In genomic region chr14:48678674-48679073, GRCm38 (mm10) we compare ENCODE assay signal across 32 mouse cellular contexts. TPM values are rescaled to one million over a fixed set of nuclear protein-coding genes. Genes with fewer than 3 reads are reported as not detected.
"Had no signal": no experiment of that assay in that cellular context is flagged by ENCODE, and none has a peak within 500 bp of the region (broad histone marks: within the 10 kb centered on the region; RNA-seq: fewer than 3 reads in every experiment).

No protein-coding gene starts in this region.

- H3K9me3 ChIP-seq: heart, embryonic 10.5 days; heart, embryonic 12.5 days; kidney, embryonic 15.5 days; limb, embryonic 13.5 days; limb, embryonic 15.5 days; liver, embryonic 12.5 days had no signal

- ATAC-seq: hindbrain, embryonic 16.5 days; intestine, embryonic 16.5 days; liver, embryonic 12.5 days had no signal

- H3K36me3 ChIP-seq: heart, embryonic 10.5 days; heart, embryonic 12.5 days; kidney, embryonic 15.5 days; limb, embryonic 13.5 days; limb, embryonic 15.5 days; liver, embryonic 12.5 days had no signal

- H3K27ac ChIP-seq: gastrocnemius, adult 2 months; heart, embryonic 10.5 days; hindbrain, embryonic 14.5 days; kidney, embryonic 15.5 days; kidney, postnatal 0 days; limb, embryonic 13.5 days; limb, embryonic 15.5 days; liver, embryonic 12.5 days; liver, embryonic 14.5 days had no signal

- H3K4me3 ChIP-seq: gastrocnemius, adult 2 months; heart, embryonic 10.5 days; heart, embryonic 12.5 days; kidney, embryonic 15.5 days; limb, embryonic 13.5 days; limb, embryonic 15.5 days; liver, embryonic 12.5 days had no signal

- H3K4me2 ChIP-seq: heart, embryonic 12.5 days; hindbrain, embryonic 14.5 days; kidney, embryonic 15.5 days; limb, embryonic 13.5 days; limb, embryonic 15.5 days; liver, embryonic 12.5 days had no signal

- H3K9ac ChIP-seq: heart, embryonic 12.5 days; hindbrain, embryonic 14.5 days; kidney, embryonic 15.5 days; limb, embryonic 13.5 days; limb, embryonic 15.5 days; liver, embryonic 12.5 days; liver, embryonic 14.5 days had no signal

- DNase-seq: gastrocnemius, adult 2 months; gastrocnemius, postnatal 10 days; gastrocnemius, postnatal 25 days; heart, adult 18-20 months; heart, postnatal 10 days; heart, postnatal 36 days; kidney, adult 11 months; kidney, adult 2 months; kidney, adult 9 months; kidney, postnatal 14 days; kidney, postnatal 36 days; layer of hippocampus, adult 9-11 months; layer of hippocampus, postnatal 36 days had no signal

RNA-seq across cellular contexts. Expression of gene Otx2, which starts 5.1 kb away (rescaled TPM):
- total RNA-seq: gastrocnemius, adult 2 months; gastrocnemius, postnatal 10 days; gastrocnemius, postnatal 25 days; heart, adult 18-20 months; heart, postnatal 10 days; heart, postnatal 36 days; hematopoietic stem cell, adult 5-6 weeks; liver, adult 2 months had no signal
- polyA plus RNA-seq: gonadal fat pad, adult 2 months; heart, embryonic 14.5 days; heart, embryonic 16.5 days; intestine, embryonic 14.5 days; intestine, embryonic 16.5 days; kidney, adult 2 months; kidney, embryonic 15.5 days; kidney, postnatal 0 days; large intestine, adult 2 months; limb, embryonic 11.5 days; limb, embryonic 13.5 days; limb, embryonic 15.5 days; liver, adult 2 months; liver, embryonic 12.5 days had no signal
